Mouse (Mus musculus): ENCODE results near the gene Cep162.
A peak's percentile ranks its signal among the peaks of the same experiment; 100 is the strongest.

Gene Cep162

GRCm38 (mm10) chr9:87254903-87255695 lies at the start of gene Cep162:
Gene Cep162, minus strand, starts transcription at chr9:87255536.
- peak; percentile 92 for DNase-seq (ENCODE audit: low spot score)

GRCm38 (mm10) chr9:87303196-87303595 lies 47.9 kb upstream of the Cep162 start:
- no peak for DNase-seq (ENCODE audit: low spot score)

GRCm38 (mm10) chr9:87298900-87299299 lies 43.6 kb upstream of the Cep162 start:
- DNase-seq (ENCODE audit: low spot score), result peak; percentile 40

GRCm38 (mm10) chr9:87297522-87297921 lies 42.2 kb upstream of the Cep162 start:
- no peak for DNase-seq (ENCODE audit: low spot score)

- no peak for DNase-seq (ENCODE audit: low spot score)
Observed at GRCm38 (mm10) chr9:87255696-87256030, 327 bp upstream of the Cep162 start.

- no peak for DNase-seq (ENCODE audit: low spot score)
Observed at GRCm38 (mm10) chr9:87248118-87248517, 7.2 kb downstream of the Cep162 start.

- no peak for DNase-seq (ENCODE audit: low spot score)
Observed at GRCm38 (mm10) chr9:87247678-87248077, 7.7 kb downstream of the Cep162 start.

GRCm38 (mm10) chr9:87213204-87213603 lies 42.1 kb downstream of the Cep162 start:
- no peak for DNase-seq (ENCODE audit: low spot score)

- no peak for DNase-seq (ENCODE audit: low spot score)
Observed at GRCm38 (mm10) chr9:87210830-87211339, 44.5 kb downstream of the Cep162 start.

GRCm38 (mm10) chr9:87202431-87202830 lies 52.9 kb downstream of the Cep162 start:
- DNase-seq (ENCODE audit: low spot score), result peak; percentile 30

GRCm38 (mm10) chr9:87200919-87201318 lies 54.4 kb downstream of the Cep162 start:
- DNase-seq (ENCODE audit: low spot score), result no peak

GRCm38 (mm10) chr9:87200426-87200825 lies 54.9 kb downstream of the Cep162 start:
- no peak for DNase-seq (ENCODE audit: low spot score)

- DNase-seq (ENCODE audit: low spot score), result no peak
Observed at GRCm38 (mm10) chr9:87198036-87198435, 57.3 kb downstream of the Cep162 start.

GRCm38 (mm10) chr9:87197277-87197676 lies 58.1 kb downstream of the Cep162 start:
- no peak for DNase-seq (ENCODE audit: low spot score)

- no peak for DNase-seq (ENCODE audit: low spot score)
Observed at GRCm38 (mm10) chr9:87193721-87194120, 61.6 kb downstream of the Cep162 start.

GRCm38 (mm10) chr9:87187336-87187735 lies 68.0 kb downstream of the Cep162 start:
- no peak for DNase-seq (ENCODE audit: low spot score)

GRCm38 (mm10) chr9:87182231-87182630 lies 73.1 kb downstream of the Cep162 start:
- no peak for DNase-seq (ENCODE audit: low spot score)

GRCm38 (mm10) chr9:87178534-87178933 lies 76.8 kb downstream of the Cep162 start:
- DNase-seq (ENCODE audit: low spot score), result no peak

GRCm38 (mm10) chr9:87171517-87171916 lies 83.8 kb downstream of the Cep162 start:
- peak; percentile 15 for DNase-seq (ENCODE audit: low spot score)

GRCm38 (mm10) chr9:87170891-87171290 lies 84.4 kb downstream of the Cep162 start:
- no peak for DNase-seq (ENCODE audit: low spot score)

- DNase-seq (ENCODE audit: low spot score), result no peak
Observed at GRCm38 (mm10) chr9:87169144-87169543, 86.2 kb downstream of the Cep162 start.

- DNase-seq (ENCODE audit: low spot score), result no peak
Observed at GRCm38 (mm10) chr9:87168051-87168450, 87.3 kb downstream of the Cep162 start.

- DNase-seq (ENCODE audit: low spot score), result no peak
Observed at GRCm38 (mm10) chr9:87167001-87167830, 88.1 kb downstream of the Cep162 start.

Measured in layer of hippocampus, adult 11-12 months (tissue).